Mouse (Mus musculus) cerebral cortex, adult 2 months (tissue): ENCODE data around the gene Morn5.

Experiments
- WGBS: fragments of 180-500 bp; shearing (Covaris S2); methylation state at CpG from one replicate; pipeline ENCODE4 v1.1.7; 2018; 5-methylcytosine and 5-hydroxymethylcytosine counted together

Morn5 gene

GRCm38 (mm10) chr2:36071660-36072305 is 22.5 kb downstream of the Morn5 start:
- 85% methylated on average over 8 of the region's 8 CpGs for WGBS

- 69% methylated on average over 3 of the region's 3 CpGs for WGBS
These were observed 24.5 kb downstream of the Morn5 start for GRCm38 (mm10) chr2:36073781-36074180.

GRCm38 (mm10) chr2:36075210-36075609 is 26.0 kb downstream of the Morn5 start:
- 89% methylated on average over 5 of the region's 5 CpGs for WGBS

GRCm38 (mm10) chr2:36077160-36077761 is 28.0 kb downstream of the Morn5 start:
- 35% methylated on average over 11 of the region's 11 CpGs for WGBS

- 47% methylated on average over 9 of the region's 9 CpGs for WGBS
These were observed 32.2 kb downstream of the Morn5 start for GRCm38 (mm10) chr2:36081446-36081845.

- WGBS = 71% methylated on average over 9 of the region's 9 CpGs
These were observed 33.7 kb downstream of the Morn5 start for GRCm38 (mm10) chr2:36082802-36083580.

- 89% methylated on average over 1 of the region's 1 CpGs for WGBS
These were observed 35.8 kb downstream of the Morn5 start for GRCm38 (mm10) chr2:36085041-36085440.

GRCm38 (mm10) chr2:36089190-36089589 is 39.9 kb downstream of the Morn5 start:
- WGBS = 52% methylated on average over 3 of the region's 3 CpGs

- WGBS = 14% methylated on average over 70 of the region's 70 CpGs
These were observed 41.8 kb downstream of the Morn5 start for GRCm38 (mm10) chr2:36090853-36091741.

- 19% methylated on average over 4 of the region's 4 CpGs for WGBS
These were observed 43.5 kb downstream of the Morn5 start for GRCm38 (mm10) chr2:36092748-36093147.

GRCm38 (mm10) chr2:36093301-36093700 is 44.0 kb downstream of the Morn5 start:
- WGBS = 21% methylated on average over 7 of the region's 7 CpGs

- 19% methylated on average over 31 of the region's 31 CpGs for WGBS
These were observed 44.7 kb downstream of the Morn5 start for GRCm38 (mm10) chr2:36093914-36094475.

- 13% methylated on average over 18 of the region's 18 CpGs for WGBS
These were observed 48.0 kb downstream of the Morn5 start for GRCm38 (mm10) chr2:36097129-36097815.

- 16% methylated on average over 5 of the region's 5 CpGs for WGBS
These were observed 48.8 kb downstream of the Morn5 start for GRCm38 (mm10) chr2:36098021-36098420.

GRCm38 (mm10) chr2:36099739-36100138 is 50.5 kb downstream of the Morn5 start:
- 28% methylated on average over 6 of the region's 6 CpGs for WGBS

- 14% methylated on average over 28 of the region's 28 CpGs for WGBS
These were observed 52.8 kb downstream of the Morn5 start for GRCm38 (mm10) chr2:36101866-36102558.

GRCm38 (mm10) chr2:36102559-36102946 is 53.3 kb downstream of the Morn5 start:
- 7% methylated on average over 21 of the region's 21 CpGs for WGBS

GRCm38 (mm10) chr2:36103069-36103554 is 53.9 kb downstream of the Morn5 start:
- 10% methylated on average over 21 of the region's 21 CpGs for WGBS

GRCm38 (mm10) chr2:36103555-36104367 is 54.5 kb downstream of the Morn5 start:
- 4% methylated on average over 38 of the region's 38 CpGs for WGBS
